Mouse (Mus musculus) brown adipose tissue, adult 24 weeks (tissue): ENCODE measurements at regions not wholly inside any gene's neighbourhood (a gene's known extent, or its start where the extent isn't known, plus 50 kb on each side); places are given as distances from the start of the nearest gene placed in this dataset.

ENCODE experiments used
- H3K27ac ChIP-seq: fragments of 200-500 bp; replicated peaks from 2 replicates; pipeline ENCODE4 v1.5.1; 2012; ENCODE audit warnings: low read depth, mild to moderate bottlenecking, low read length
- H3K4me1 ChIP-seq: fragments of 200-500 bp; 2 replicates; pipeline ENCODE4 v1.6.1; 2012; ENCODE audit warnings: low read length, mixed read lengths; ENCODE audit not compliant: control insufficient read depth, insufficient read depth, insufficient read length
- H3K4me3 ChIP-seq: fragments of 200-500 bp; 2 replicates; pipeline ENCODE4 v1.5.1; 2012; ENCODE audit warnings: low read depth, mild to moderate bottlenecking, low read length, moderate library complexity; ENCODE audit not compliant: insufficient read depth

DNA sequence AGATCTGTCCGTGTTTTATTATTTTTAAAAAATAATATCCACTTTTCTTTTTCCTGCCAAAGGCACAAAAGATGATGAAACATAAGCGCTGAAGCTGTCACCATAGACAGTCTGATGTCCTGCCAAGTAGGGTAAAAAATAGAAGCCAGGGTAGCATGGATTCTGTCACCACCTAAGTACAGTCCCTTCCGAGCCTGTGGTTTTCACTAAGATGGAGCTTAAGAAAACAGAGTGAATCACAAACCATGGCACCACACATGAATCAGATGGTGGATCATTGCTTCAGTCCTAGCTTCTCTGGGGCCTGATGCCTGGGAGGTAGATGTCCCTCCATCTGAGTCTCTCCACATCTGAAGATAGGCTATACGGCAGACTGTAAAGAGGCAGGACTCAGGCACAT lies 55.9 kb upstream of the Fmod start:
- H3K27ac ChIP-seq: peak overlapping the region; percentile 6
- no peak overlapping the region for H3K4me3 ChIP-seq
- peaks cover 17% of the 10 kb centered on the region for H3K4me1 ChIP-seq

DNA sequence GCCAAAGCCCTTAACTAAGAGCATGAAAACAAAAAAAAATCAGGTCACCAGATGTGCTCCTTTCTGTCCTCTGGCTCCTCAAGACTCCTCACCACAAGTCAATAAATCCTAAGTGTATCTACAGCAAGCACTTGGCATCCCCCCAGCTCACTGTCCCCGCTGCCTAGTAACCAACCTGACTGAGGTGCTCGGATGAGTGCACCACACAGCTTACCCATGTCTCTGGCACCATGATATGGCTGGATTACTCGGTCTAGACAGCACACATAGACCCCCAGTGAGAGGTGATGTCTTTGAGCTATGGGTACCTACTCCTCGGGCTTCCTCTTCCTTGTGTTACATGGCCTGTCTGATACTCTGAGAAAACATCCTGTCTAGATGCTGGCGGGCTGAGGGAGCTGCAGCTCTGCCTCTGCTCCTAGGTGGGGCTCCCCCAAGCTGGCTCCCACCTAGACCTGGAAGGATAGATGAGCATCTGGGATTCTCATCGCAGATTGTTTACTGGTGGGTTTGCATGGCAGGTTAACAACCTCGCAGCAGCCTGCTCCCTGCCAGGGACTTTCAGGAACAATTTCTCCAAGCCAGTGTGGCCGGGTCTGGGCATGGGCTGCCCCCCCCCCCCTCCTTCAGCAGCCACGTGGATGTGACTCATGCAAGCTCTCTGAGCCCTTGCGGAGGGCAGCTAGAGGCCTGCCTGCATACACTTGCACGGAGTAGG lies 57.2 kb upstream of the Prelp start:
- peak overlapping the region; percentile 68 for H3K27ac ChIP-seq
- peaks cover 17% of the 10 kb centered on the region for H3K4me1 ChIP-seq
- H3K4me3 ChIP-seq: no peak overlapping the region

DNA sequence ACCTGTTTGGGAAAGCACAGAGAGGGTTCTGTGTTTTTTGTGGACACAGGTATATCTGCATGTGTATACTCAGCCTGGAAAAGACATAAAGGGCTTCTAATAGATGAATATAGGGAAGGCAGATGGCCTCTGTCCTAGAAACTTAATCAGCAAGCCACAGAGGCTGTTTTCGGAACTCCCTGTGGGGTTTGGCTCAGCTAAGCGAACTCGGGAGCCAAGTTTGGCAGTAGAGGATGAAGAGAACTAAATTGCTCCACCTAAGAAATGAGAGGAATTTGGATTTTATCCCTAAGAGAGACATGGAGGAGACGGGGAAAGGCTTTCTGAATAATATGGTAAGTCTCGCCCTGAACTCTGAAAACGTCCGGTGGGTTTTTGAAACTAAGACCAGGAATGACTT lies 56.0 kb upstream of the Prelp start:
- H3K4me1 ChIP-seq: peaks cover 17% of the 10 kb centered on the region
- peak overlapping the region; percentile 68 for H3K27ac ChIP-seq
- H3K4me3 ChIP-seq: peak overlapping the region; percentile 28

DNA sequence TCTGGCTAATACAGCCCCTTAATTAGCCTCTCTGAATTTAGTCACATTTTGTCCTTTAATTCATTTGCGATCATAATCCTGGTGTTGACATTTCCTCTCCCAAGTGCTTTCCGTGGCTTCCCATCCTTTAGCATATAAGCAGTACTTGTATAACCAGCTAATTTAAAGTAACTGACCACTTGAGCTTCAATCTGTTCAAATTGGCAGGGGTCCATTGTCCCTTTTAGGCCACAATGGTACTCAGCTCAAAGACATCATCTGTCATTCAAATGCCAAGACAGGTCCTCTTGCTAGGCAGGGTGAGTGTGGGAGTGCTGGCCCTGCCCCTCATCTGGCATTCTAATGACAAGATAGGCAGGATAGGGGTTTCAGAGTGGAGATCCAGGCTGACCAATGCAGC lies 52.6 kb upstream of the Prelp start:
- Histone ChIP-seq H3K27ac (no peak overlapping the region), H3K4me1 (peaks cover 14% of the 10 kb centered on the region), H3K4me3 (no peak overlapping the region)

DNA sequence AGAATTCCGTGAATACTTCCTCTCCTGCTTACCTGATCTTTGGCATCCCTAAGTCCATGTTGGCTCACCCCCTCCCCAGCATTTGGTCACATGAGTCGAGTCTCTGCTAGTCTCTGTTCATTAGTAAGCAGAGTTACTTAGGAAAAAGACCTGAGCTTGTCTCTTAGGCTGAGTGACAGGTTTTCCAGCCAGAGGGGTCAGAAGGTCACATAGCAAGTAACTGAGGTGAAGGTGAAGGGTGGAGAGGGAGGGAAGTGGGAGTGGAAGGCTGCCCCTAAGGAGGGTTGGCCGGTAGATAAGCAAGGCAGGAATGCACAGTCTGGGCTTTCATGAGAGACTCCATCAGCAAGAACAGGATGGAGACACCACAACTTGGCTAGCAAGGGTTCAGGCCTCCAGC lies 50.1 kb upstream of the Prelp start:
- peaks cover 7% of the 10 kb centered on the region for H3K4me1 ChIP-seq
- H3K4me3 ChIP-seq: no peak overlapping the region
- no peak overlapping the region for H3K27ac ChIP-seq
